Mouse (Mus musculus) cerebellum, adult 11 months (tissue): ENCODE measurements around the gene Lck.
"Not testable (repeated sequence)": the region's sequence is repeated elsewhere in the genome, so short reads cannot be mapped to it uniquely, and the experiment has no call there.

Experiments
- DNase-seq: peaks from one replicate; pipeline ENCODE4 v3.0.0; 2022

Lck gene

DNA sequence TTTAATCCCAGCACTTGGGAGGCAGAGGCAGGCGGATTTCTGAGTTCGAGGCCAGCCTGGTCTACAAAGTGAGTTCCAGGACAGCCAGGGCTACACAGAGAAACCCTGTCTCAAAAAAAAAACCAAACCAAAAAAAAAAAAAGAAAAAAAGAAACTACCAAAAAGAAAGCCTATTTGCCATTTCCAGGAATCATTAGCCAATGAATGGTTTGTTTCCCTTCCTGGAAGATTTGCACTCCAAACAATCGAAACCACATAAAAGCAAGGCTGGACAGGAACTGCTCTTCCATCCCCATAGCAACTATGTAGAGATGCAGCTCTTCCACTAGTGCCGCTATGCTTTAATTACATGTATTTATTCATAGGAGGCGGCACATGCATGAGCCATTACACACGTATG lies 18.9 kb downstream of the Lck start:
- not testable (repeated sequence) for DNase-seq

- DNase-seq: no peak
Measured at GRCm38 (mm10) chr4:129550295-129550694, 23.1 kb downstream of the Lck start.

- no peak for DNase-seq
Measured at GRCm38 (mm10) chr4:129549306-129549705, 24.1 kb downstream of the Lck start.

DNA sequence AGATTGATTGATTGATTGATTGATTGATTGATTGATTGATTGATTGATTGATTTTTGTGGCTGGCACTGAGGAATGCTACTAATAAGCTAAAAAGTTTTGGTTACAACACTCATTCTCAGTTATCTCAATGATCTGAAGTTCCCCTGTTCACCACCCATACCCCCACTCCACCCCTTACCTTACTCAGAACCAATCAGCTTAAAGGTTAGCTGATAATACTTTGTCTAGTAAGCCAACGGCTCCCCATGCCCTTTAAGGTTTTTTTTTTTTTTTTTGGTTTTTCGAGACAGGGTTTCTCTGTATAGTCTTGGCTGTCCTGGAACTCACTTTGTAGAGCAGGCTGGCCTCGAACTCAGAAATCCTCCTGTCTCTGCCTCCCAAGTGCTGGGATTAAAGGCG lies 25.8 kb downstream of the Lck start:
- DNase-seq: not testable (repeated sequence)

DNA sequence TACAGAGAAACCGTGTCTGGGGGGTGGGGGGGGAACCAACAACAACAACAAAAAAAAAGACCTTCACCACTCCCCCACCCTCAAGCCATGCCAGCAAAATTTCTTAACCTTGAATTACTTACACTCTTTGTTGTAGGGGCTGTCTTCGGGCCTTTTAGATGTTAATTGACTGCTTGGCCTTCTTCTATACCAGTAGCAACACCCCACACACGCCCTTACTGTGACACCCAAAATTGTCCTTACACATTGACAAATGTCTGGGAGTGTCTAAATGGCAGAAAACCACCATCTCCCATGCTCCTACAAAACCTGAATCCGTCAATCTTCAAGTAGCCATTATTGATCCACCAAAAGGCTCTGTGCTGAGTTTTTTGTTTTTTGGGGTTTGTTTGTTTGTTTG lies 29.3 kb downstream of the Lck start:
- DNase-seq: no peak

GRCm38 (mm10) chr4:129542592-129543141 lies 30.8 kb downstream of the Lck start, which contains the start of gene Hdac1:
Gene Hdac1, minus strand, starts transcription at chr4:129542713.
- peak; percentile 98 for DNase-seq

GRCm38 (mm10) chr4:129541868-129542591 lies 31.4 kb downstream of the Lck start:
- DNase-seq: peak; percentile 20

GRCm38 (mm10) chr4:129540012-129540411 lies 33.4 kb downstream of the Lck start:
- DNase-seq: no peak

- DNase-seq: not testable (repeated sequence)
Measured at GRCm38 (mm10) chr4:129528901-129529300, 44.5 kb downstream of the Lck start.

DNA sequence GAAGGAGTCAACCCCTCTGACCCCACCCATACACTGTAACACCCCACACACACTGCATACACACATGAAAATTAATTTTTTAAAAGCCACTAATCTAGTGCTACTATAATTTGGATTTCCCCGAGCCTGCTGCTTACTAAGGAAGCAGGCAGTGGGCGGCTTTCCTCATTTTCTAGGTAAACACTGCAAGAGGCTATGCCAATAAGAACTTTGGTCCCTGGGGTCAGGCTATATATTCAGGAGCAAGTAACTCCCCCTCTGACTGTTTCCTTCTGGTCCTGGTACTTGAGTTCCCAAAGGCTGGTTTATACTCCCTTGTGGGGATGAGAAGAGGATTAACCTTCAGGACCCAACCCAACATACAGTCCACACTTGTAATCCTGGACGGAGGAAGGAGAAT lies 47.6 kb downstream of the Lck start:
- no peak for DNase-seq

DNA sequence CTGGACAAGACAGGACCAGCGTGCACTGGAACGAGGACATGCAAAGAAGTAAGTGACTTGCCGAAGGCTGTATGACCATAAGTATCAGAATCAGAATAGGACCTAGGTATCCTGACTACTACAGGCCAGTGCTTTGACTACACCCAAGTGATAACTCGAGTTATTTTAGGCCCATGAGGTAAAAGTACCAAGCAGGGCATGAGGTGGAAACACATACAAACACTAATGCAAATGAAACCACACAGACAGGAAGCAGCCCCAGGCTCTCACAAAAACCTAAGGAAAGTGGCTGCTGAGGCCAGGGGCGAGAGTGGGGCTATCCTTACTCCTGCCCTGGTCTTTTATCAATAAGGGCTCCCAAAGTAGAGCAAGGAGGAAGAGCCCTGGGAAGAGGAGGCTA lies 48.1 kb downstream of the Lck start:
- no peak for DNase-seq

GRCm38 (mm10) chr4:129518519-129518918 lies 54.9 kb downstream of the Lck start:
- DNase-seq: no peak

GRCm38 (mm10) chr4:129516925-129517324 lies 56.5 kb downstream of the Lck start:
- no peak for DNase-seq

GRCm38 (mm10) chr4:129514300-129514898 lies 59.0 kb downstream of the Lck start:
- no peak for DNase-seq

GRCm38 (mm10) chr4:129513891-129514290 lies 59.5 kb downstream of the Lck start:
- no peak for DNase-seq

DNA sequence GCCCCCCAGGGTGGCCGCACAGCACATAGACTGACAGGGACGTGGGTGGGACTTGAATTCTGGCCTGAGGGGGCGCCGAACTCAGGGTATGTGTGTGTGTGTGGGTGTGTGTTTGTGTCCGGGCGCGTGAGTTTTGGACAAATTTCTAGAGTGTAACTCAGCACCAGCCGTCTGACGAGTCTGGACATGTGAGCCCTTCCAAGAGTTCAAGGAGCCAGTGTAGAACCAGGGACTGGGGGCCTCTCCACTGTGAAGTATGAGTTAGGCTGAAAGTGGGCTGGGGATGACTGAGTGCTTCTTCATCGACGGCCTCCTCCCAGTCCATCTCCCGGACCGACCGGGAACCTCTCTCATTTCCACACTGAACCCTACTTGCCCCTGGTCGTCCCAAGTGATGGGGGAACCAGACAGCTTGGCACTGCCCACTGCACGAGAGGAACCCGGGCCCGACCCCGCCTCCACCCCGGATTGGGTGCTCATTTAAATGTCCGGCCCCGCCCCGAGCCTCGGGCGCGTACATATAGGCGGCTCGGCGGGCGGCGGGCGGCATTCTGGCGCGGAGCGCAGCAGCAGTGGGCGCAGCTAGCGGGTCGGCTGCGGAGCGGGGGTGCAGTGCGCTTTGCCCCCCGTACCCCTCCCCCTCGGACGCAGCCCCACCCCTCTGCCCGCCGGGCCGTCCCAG lies 60.2 kb downstream of the Lck start, which contains the start of gene Marcksl1:
Marcksl1 (plus strand) TSS at position 496 of the 682 bp plus-strand sequence.
- DNase-seq: no peak

GRCm38 (mm10) chr4:129511413-129512096 lies 61.9 kb downstream of the Lck start:
- no peak for DNase-seq

- no peak for DNase-seq
Measured at GRCm38 (mm10) chr4:129510723-129511412, 62.6 kb downstream of the Lck start.

DNA sequence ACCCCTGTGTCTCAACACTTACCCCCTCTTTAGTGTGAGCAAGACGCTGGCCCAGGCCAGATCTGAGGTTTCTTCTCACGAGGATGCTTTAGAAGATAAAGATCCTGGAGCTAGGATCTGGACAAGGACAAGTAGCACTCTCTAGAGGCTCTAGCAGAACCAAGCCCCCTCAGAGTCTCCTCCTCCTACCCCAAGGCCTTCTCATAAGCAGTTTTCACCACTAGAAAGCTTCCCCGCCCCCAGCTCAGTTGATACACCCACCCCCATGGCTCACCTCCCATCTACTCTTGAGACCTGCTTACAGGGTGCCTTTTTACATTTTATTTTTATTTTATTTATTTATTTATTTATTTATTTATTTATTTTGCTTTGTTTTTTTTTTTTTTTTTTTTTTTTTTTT lies 63.8 kb downstream of the Lck start:
- no peak for DNase-seq

DNA sequence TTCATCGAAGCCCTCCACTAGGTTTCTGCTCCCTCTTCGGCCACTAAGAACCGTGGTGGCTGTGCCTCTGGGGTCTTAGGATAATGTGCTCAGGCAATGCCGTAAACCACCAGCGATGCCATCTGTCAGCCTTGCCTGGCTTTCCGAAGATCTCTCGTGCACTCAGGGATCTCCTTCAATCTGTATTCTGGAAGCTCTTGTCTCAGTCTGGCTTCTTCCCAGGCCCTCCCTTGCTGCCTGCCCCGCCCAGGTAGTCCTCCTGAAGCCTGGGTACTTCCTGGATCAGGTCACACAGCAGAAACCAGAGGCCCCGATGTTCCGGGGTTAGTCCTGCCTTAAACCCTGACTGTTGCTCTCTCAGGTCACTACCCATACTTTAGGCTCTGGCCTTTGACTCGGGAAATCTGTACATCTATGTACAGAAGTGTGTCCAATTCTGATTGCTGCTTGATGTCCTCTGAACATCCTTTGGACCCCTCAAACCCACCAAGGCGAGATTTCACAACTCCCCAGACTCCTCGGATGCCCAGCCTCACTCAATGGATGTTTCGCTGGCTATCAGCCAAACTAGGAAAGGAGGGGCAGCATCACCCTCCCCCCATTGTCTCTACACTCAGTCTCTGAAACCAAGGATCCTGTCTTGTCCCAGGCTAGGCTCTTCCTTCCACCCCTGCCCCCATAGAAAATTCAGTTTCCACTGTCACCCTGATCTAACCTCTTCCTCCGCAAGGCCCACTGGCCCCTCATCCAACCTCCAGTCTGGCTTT lies 64.4 kb downstream of the Lck start:
- DNase-seq: no peak

DNA sequence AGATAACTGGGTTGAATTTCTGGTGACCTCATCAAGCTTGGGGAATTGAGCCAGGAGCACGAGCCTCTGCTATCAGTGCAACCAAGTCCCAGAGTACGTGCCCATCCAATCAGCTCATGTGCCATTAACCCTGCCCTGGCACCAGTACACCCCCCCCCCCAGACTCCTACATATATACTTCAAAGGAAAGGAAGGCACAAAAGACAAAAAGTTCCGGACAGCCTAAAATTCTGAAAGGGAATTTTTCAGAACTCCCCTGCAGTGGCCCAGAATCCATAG lies 65.3 kb downstream of the Lck start:
- no peak for DNase-seq
